Mouse (Mus musculus): ENCODE measurements around the gene Gm10322.

Gm10322 gene

GRCm38 (mm10) chr10:59602043-59602442 lies 13.8 kb upstream of the Gm10322 start:
- DNase-seq (ENCODE audit: low read depth), result no peak

DNA sequence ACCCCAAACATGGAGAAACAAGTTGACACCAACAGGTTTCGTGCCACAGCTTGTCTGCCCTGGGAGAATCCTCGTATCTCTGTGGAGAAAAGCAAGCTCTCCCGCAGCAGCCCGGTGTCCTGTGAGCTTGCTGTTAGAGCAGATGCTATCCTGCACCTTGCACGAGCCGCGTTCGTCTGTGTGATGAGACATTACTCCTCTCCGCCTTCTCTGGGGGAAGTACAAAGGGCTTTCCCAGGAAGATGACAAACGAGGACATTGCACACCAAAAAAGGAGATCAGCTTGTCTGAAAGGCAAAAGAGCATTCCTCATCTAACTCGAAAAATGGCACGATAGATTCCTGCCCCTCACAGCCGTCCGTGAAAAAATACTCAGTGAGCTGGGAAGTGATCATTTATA lies 13.0 kb upstream of the Gm10322 start:
- DNase-seq (ENCODE audit: low read depth), result no peak

DNA sequence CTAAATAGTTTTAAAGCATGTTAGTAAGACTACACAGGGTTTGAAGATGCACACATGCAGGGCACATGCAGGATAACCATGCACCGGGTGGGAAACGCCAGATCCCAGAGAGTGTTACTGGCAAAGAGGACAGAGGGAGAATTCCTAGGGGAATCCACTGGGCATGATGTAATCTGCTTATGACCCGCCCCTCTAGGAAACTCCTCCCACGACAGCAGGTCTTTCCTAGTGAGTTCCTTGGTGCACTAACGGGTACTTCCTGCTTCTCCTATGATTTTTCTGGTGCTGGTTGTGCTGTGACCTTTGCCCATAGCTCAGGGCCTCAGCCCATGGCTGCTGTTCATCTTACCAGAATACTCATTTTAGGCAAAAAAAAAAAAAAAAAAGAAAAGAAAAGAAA lies 12.0 kb upstream of the Gm10322 start:
- DNase-seq (ENCODE audit: low read depth), result peak; percentile 33

DNA sequence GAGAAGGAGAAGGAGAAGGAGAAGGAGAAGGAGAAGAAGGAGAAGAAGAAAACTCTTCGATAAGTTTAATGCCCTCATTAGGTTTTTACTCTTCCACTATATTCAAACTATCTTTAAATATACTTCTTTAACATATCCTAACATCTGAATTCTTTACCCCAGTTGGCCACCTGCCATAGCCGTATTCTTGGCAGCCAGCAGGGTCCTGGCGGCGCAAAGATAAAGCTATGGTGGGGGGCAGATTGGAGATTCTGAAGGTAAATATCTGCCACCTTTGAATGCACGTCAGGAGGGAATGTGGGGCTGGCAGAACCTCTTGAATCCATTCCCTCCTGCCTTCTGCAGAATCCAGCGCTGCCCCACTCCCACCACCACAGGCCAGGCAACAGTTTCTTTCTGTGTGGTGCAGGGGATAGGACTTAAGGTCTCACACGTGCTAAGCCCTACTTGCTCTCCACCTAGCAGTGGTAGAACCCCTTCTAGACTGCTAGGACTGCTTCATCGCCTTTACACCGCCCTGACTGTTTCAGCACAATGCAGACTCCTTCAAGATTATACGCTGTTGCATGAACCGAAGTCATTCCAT lies 10.9 kb upstream of the Gm10322 start:
- no peak for DNase-seq (ENCODE audit: low read depth)

DNA sequence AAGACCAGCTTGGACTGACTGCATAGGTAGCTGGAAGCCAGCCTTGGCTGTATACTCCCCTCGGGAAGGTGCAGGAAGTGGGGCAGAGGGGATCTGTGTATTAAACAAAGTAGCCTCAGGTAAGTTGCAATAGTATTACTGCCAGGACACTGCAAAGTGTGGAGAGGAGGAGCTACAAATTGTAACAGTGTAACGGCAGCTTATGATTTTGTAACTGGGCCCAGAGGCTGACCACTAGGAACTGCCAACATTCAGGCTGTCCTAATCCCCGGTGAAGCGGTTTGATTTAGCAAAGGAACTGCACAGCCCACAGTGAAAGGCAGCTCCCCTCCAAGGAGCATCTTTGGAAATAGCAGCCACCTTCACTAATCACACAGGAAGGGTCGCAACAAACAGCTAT lies 2.6 kb upstream of the Gm10322 start:
- DNase-seq (ENCODE audit: low read depth), result no peak

- no peak for DNase-seq (ENCODE audit: low read depth)
Measured at GRCm38 (mm10) chr10:59614141-59614540, 1.7 kb upstream of the Gm10322 start.

DNA sequence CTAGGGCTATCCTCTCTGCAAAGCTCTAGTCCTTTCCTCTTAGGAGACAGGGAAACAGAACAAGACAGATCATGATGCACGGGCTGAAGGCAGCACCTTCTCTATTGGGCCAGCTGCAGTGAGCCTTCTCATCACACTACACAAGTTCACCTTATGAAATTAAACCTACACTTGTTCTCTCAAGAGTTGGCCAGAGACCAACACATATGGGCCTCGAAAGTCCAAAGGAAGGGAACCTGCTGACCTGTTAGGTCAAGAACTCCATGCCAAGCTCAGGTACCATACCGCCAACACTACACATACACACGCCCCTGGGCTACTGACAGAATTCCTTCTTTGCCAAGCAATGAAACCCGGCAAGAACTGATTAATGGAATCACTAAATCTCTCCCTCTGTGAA lies 452 bp upstream of the Gm10322 start:
- no peak for DNase-seq (ENCODE audit: low read depth)

DNA sequence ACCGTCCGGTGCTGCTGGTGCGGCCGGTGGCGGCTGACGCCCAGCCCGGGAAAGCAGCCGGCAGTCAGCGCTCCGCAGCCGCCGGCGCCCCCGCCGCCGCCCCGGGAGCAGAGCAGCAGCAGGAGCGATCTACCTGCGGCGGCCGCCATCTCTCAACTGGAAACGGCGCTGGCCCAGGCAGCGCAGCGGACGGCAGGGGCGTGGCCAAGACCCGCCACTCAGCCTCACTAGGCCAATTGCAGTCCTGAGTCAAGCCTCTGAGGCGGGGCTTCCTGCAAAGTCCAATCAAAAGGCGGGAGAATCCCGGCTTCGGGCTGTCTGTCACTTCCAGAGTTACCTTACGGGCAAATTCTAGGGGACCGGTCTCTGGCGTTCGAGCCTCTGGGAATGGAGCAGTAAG lies 659 bp downstream of the Gm10322 start, which contains the start of gene Mcu:
Mcu (minus strand) TSS at position 171 of the 400 bp plus-strand sequence.
- peak; percentile 97 for DNase-seq (ENCODE audit: low read depth)

DNA sequence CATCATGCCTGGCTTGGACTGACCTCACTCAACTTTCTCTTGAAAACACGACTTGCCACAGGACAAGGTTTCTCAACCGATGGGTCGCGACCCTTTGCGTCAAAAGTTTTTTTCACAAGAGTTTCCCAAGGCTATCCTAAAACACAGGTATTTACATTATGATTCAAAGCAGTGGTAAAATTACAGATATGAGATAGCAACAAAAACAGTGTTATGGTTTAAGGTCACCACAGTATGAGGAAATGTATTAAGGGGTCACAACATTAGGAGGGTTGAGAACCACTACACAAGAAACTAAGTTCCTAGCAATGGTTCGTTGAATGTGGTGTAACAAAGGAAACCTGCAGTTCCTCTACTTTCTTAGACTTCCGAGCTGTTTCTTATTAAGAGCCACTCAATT lies 1.9 kb downstream of the Gm10322 start:
- no peak for DNase-seq (ENCODE audit: low read depth)

DNA sequence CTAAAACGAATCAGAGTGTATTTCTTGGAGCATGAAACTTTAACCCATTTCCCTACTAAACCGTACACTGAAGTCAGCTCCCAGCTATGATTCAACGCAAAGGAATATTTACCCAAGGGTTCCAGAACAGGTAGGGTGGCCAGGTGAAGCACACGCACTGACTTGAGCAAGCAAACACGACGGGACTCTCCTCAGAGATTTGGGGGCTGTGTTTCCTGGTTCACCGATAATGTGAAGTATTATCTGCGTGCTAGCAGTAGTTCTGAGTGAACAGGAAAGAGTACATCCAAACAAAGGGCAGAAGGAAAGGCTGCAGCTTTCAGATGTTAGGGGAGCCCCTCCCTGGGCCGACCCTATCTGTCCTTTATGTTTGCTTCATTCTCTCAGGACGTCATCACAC lies 5.5 kb downstream of the Gm10322 start:
- no peak for DNase-seq (ENCODE audit: low read depth)

- DNase-seq (ENCODE audit: low read depth), result no peak
Measured at GRCm38 (mm10) chr10:59623496-59623895, 7.6 kb downstream of the Gm10322 start.

DNA sequence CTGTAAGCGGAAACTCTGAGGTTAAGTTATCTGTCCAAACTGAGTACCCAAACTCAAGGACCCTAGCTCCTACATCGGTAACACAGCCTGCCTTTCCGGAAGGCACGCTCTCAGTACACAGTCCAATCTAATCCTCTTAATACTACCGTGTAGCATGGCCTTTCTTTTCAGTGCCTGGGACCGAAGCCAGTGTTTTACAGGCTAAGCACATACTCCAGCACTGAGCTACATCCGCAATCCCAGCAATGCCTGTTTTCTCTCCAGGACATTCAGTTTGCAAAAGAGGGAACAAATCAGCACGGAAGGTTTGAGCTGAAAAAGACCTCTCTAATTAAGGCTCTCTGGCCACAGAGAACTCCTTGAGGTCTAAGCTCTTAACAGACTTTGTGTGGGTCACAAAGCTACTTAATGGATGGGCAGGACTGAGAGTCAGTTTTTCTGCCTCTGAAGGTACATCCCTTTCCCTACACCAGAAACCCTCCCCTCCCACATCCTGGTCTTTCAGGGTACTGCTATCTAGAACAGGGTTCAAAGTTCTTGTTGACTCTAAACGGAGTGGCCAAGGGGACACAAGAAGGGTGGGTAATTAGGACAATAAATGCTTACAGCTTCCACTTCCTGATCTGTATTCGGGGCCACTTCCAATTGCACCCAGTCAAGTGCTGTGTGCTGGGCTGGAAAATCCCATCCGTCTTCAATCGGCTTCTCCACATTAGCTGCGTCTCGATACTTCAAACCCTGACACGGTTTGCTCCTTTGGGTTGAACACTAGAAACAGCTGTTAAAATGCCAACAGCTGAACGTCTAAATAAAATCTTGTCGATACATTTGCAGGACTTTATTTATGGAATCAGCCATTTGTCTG lies 13.0 kb downstream of the Gm10322 start:
- no peak for DNase-seq (ENCODE audit: low read depth)

- DNase-seq (ENCODE audit: low read depth), result no peak
Measured at GRCm38 (mm10) chr10:59629506-59629782, 13.6 kb downstream of the Gm10322 start.

DNA sequence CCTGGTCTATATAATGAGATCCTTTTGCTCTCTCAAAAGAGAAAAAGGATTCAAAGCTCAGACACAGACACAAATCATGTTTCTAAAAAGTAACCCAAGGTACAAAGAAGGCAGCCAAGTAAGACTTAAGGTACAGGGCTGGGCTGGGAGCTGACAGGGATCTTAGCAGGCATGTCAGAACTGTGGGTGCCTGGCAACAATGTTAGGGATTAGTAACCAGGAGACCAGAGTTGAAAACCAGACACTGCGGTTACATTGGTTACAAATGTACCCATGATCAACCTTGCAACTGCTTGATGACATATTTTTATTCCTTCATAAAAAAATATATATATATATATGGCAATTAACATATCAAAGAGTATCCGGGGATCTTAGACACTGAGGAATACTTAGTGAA lies 20.2 kb downstream of the Gm10322 start:
- peak; percentile 28 for DNase-seq (ENCODE audit: low read depth)

GRCm38 (mm10) chr10:59636751-59637533 lies 21.1 kb downstream of the Gm10322 start:
- peak; percentile 88 for DNase-seq (ENCODE audit: low read depth)

GRCm38 (mm10) chr10:59637596-59638124 lies 21.8 kb downstream of the Gm10322 start:
- peak; percentile 60 for DNase-seq (ENCODE audit: low read depth)

- peak; percentile 83 for DNase-seq (ENCODE audit: low read depth)
Measured at GRCm38 (mm10) chr10:59638576-59638975, 22.7 kb downstream of the Gm10322 start.

DNA sequence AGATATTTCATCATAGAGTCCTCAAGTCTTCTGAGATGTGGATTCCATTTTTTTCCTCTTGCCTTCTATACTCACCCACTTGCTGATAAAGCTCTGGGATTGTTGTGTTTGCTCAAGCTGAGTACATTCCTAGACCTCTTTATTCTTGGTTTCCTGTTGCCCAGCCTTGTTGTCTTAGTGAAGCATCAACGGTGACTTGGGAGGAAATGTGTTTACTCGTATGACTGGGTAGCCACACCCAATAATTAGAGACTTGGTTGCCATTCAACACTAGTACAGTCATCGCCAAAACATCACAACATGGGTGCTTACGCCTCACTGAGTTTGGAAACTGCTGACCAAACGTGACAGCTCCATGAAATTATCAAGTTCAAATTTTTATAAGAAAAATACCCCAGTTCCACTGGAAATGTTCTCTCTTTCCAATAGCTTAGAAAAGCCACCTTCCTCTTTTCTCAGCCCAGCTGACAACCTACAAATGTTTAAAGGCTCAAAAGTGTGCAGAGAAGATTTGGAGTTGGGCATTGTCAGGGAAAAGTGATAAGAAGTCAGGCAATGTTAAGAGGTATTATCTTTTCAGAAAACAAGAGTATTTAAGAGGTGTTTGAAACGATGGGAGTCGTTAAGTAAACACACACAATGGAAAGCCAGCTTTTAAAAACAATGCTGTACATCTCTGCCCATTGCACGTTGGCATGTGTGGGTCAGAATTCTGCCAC lies 27.0 kb downstream of the Gm10322 start:
- peak; percentile 85 for DNase-seq (ENCODE audit: low read depth)

- no peak for DNase-seq (ENCODE audit: low read depth)
Measured at GRCm38 (mm10) chr10:59643645-59644044, 27.8 kb downstream of the Gm10322 start.

DNA sequence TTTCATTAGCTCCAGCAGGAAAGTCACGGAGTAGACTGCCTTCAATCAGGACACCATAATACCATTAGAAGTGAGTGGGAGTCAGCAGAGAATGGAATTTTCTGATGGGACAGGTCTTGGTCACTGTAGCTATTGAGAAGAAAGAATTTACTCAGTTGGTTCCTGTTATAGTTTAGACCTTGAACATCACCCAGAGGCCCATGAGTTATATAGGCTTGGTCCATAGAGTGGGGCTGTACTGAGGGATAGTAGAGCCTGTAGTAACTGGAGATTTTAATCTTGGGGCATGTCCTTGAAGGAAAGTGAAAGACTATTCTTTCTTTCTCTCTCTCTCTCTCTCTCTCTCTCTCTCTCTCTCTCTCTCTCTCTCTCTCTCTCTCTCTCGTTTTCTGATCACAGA lies 28.8 kb downstream of the Gm10322 start:
- no peak for DNase-seq (ENCODE audit: low read depth)

GRCm38 (mm10) chr10:59645153-59645552 lies 29.3 kb downstream of the Gm10322 start:
- DNase-seq (ENCODE audit: low read depth), result no peak

DNA sequence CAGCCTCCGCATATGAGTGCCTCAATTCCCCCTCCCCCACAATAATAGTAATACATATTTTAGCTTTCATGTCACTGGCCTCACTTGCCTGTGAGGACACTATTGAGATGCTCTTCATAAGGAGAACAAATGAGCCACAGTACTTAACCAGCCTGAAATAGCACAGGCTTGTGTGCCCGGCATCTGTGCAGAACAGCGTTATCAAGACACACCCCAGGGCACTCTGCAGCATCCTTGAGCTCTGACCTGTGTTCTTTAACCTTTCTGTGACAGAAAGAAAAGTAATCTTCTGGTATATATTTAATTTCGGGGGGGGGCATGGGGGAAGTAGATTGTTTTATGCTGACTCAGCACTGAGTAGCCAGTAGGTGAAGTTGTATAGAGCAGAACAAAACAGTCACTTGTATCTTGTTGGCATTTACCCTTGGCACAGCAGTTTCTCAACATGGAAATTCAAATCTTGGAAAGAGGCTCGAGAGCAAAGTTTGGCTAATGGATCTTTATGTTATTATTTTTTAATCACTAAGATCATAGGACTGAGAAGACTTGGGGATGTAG lies 31.0 kb downstream of the Gm10322 start:
- no peak for DNase-seq (ENCODE audit: low read depth)

All from NIH3T3 (cell line).